Mouse (Mus musculus) MEL (cell line): Measurements from ENCODE around the gene Diras2. TPM values are rescaled to one million over a fixed set of nuclear protein-coding genes. Genes with fewer than 3 reads are reported as not detected.

Experiments used
- DNase-seq: peaks from one replicate; pipeline ENCODE4 v3.0.0; 2011; ENCODE audit warnings: low read depth, low spot score
- H3K27ac ChIP-seq: 2 replicates; pipeline ENCODE4 v1.5.1; 2012; ENCODE audit warnings: low read depth, mild to moderate bottlenecking, control low read depth, low read length, moderate library complexity; ENCODE audit not compliant: control insufficient read depth
- H3K27me3 ChIP-seq, 2 experiments: fragments of 150-350 bp in 1 of 2; sonication (generic) in 1 of 2; 2 replicates each; pipeline ENCODE4 v1.6.1; 2012; ENCODE audit warnings: low read length in 2 of 2, mild to moderate bottlenecking in 2 of 2, improper control_type of control experiment in 1 of 2, moderate library complexity in 1 of 2; ENCODE audit not compliant: insufficient read depth in 2 of 2, control insufficient read depth in 1 of 2
- H3K36me3 ChIP-seq, 2 experiments: 2 replicates each; pipeline ENCODE4 v1.6.1; 2012 to 2014; ENCODE audit warnings: low read length in 2 of 2, improper control_type of control experiment in 1 of 2, inconsistent platforms in 1 of 2, mild to moderate bottlenecking in 1 of 2; ENCODE audit not compliant: insufficient read depth in 2 of 2, control insufficient read depth in 1 of 2
- H3K4me1 ChIP-seq, 2 experiments: fragments of 150-350 bp in 1 of 2; sonication (generic) in 1 of 2; 2 replicates each; pipeline ENCODE4 v1.6.1; 2012; ENCODE audit warnings: low read length in 2 of 2, improper control_type of control experiment in 1 of 2, mild to moderate bottlenecking in 1 of 2; ENCODE audit not compliant: insufficient read depth in 2 of 2, control insufficient read depth in 1 of 2
- H3K4me3 ChIP-seq, 2 experiments: fragments of 150-350 bp in 1 of 2; sonication (generic) in 1 of 2; 2 replicates each; pipeline ENCODE4 v1.5.1; 2012; ENCODE audit warnings: low read depth in 2 of 2, low read length in 2 of 2, mild to moderate bottlenecking in 2 of 2, moderate library complexity in 2 of 2, control low read depth in 1 of 2, improper control_type of control experiment in 1 of 2; ENCODE audit not compliant: control insufficient read depth in 1 of 2, insufficient read depth in 1 of 2
- H3K79me2 ChIP-seq: 2 replicates; pipeline ENCODE4 v1.6.1; 2012; ENCODE audit warnings: mild to moderate bottlenecking, low read length, moderate library complexity; ENCODE audit not compliant: control insufficient read depth, poor library complexity, insufficient read depth
- H3K9ac ChIP-seq: 2 replicates; pipeline ENCODE4 v1.6.1; 2012; ENCODE audit warnings: low read depth, mild to moderate bottlenecking, control low read depth, low read length, moderate library complexity; ENCODE audit not compliant: control insufficient read depth, poor library complexity, severe bottlenecking
- H3K9me3 ChIP-seq: fragments of 150-350 bp; sonication (generic); replicated peaks from 2 replicates; pipeline ENCODE4 v1.6.1; 2012; ENCODE audit warnings: mild to moderate bottlenecking, low read length, improper control_type of control experiment, moderate library complexity; ENCODE audit not compliant: insufficient read depth
- BHLHE40 ChIP-seq: IDR thresholded peaks from 2 replicates; pipeline ENCODE4 v1.6.1; 2012; ENCODE audit warnings: low read depth, mild to moderate bottlenecking, inconsistent platforms, low read length, improper control_type of control experiment, borderline replicate concordance
- CHD1 ChIP-seq: IDR thresholded peaks from 2 replicates; pipeline ENCODE4 v1.6.1; 2012; ENCODE audit warnings: low read depth, mild to moderate bottlenecking, inconsistent platforms, low read length, improper control_type of control experiment
- CTCF ChIP-seq, 3 experiments: IDR thresholded peaks in 2 of 3; conservative IDR thresholded peaks in 1 of 3; 2 replicates each; pipeline ENCODE4 v1.5.1; 2011 to 2012; ENCODE audit warnings: low read length in 3 of 3, low read depth in 2 of 3, mild to moderate bottlenecking in 2 of 3, improper control_type of control experiment in 1 of 3, inconsistent platforms in 1 of 3, mixed read lengths in 1 of 3, moderate library complexity in 1 of 3; ENCODE audit not compliant: control insufficient read depth in 1 of 3, insufficient read depth in 1 of 3, poor library complexity in 1 of 3, severe bottlenecking in 1 of 3
- E2F4 ChIP-seq: IDR thresholded peaks from 2 replicates; pipeline ENCODE4 v1.6.1; 2011; ENCODE audit warnings: low read depth, low read length, improper control_type of control experiment, borderline replicate concordance
- EP300 ChIP-seq, 2 experiments: IDR thresholded peaks; 2 replicates each; pipeline ENCODE4 v1.6.1; 2011; ENCODE audit warnings: improper control_type of control experiment in 2 of 2, low read length in 2 of 2, low read depth in 1 of 2, mild to moderate bottlenecking in 1 of 2
- GABPA ChIP-seq: IDR thresholded peaks from 2 replicates; pipeline ENCODE4 v1.6.1; 2012; ENCODE audit warnings: low read depth, mild to moderate bottlenecking, inconsistent platforms, low read length, improper control_type of control experiment, moderate library complexity
- GATA1 ChIP-seq: IDR thresholded peaks from 2 replicates; pipeline ENCODE4 v1.6.1; 2011; ENCODE audit warnings: low read depth, low read length, improper control_type of control experiment
- MAX ChIP-seq: IDR thresholded peaks from 2 replicates; pipeline ENCODE4 v1.6.1; 2011; ENCODE audit warnings: low read length, improper control_type of control experiment
- MAZ ChIP-seq: IDR thresholded peaks from 2 replicates; pipeline ENCODE4 v1.6.1; 2012; ENCODE audit warnings: low read depth, mild to moderate bottlenecking, inconsistent platforms, low read length, improper control_type of control experiment
- MEF2A ChIP-seq: IDR thresholded peaks from 2 replicates; pipeline ENCODE4 v1.6.1; 2014; ENCODE audit warnings: low read depth, mild to moderate bottlenecking, inconsistent platforms, low read length, improper control_type of control experiment; ENCODE audit not compliant: poor library complexity, insufficient replicate concordance, severe bottlenecking; ENCODE audit errors: extremely low read depth
- MXI1 ChIP-seq: IDR thresholded peaks from 2 replicates; pipeline ENCODE4 v1.6.1; 2011; ENCODE audit warnings: mild to moderate bottlenecking, low read depth, low read length, improper control_type of control experiment
- MYB ChIP-seq: IDR thresholded peaks from 2 replicates; pipeline ENCODE4 v1.6.1; 2011; ENCODE audit warnings: mild to moderate bottlenecking, low read depth, low read length, improper control_type of control experiment
- MYC ChIP-seq: IDR thresholded peaks from 2 replicates; pipeline ENCODE4 v1.6.1; 2011; ENCODE audit warnings: low read depth, mild to moderate bottlenecking, low read length, improper control_type of control experiment, moderate library complexity
- NELFE ChIP-seq: IDR thresholded peaks from 2 replicates; pipeline ENCODE4 v1.6.1; 2011; ENCODE audit warnings: low read depth, low read length, improper control_type of control experiment
- NRF1 ChIP-seq: IDR thresholded peaks from 2 replicates; pipeline ENCODE4 v1.6.1; 2014; ENCODE audit warnings: low read depth, mild to moderate bottlenecking, inconsistent platforms, low read length, improper control_type of control experiment, moderate library complexity; ENCODE audit not compliant: poor library complexity, insufficient read depth, severe bottlenecking
- POLR2A ChIP-seq, 2 experiments: IDR thresholded peaks; 2 replicates each; pipeline ENCODE4 v1.6.1; 2011 to 2012; ENCODE audit warnings: low read length in 2 of 2, mild to moderate bottlenecking in 2 of 2, control low read depth in 1 of 2, improper control_type of control experiment in 1 of 2, low read depth in 1 of 2, moderate library complexity in 1 of 2; ENCODE audit not compliant: control insufficient read depth in 1 of 2, insufficient read depth in 1 of 2, poor library complexity in 1 of 2
- POLR2AphosphoS2 ChIP-seq: IDR thresholded peaks from 2 replicates; pipeline ENCODE4 v1.6.1; 2011; ENCODE audit warnings: low read length, improper control_type of control experiment
- RAD21 ChIP-seq: IDR thresholded peaks from 2 replicates; pipeline ENCODE4 v1.6.1; 2011; ENCODE audit warnings: mild to moderate bottlenecking, low read depth, low read length, improper control_type of control experiment
- RCOR1 ChIP-seq: IDR thresholded peaks from 2 replicates; pipeline ENCODE4 v1.6.1; 2012; ENCODE audit warnings: low read depth, mild to moderate bottlenecking, inconsistent platforms, low read length, improper control_type of control experiment
- SMC3 ChIP-seq: IDR thresholded peaks from 2 replicates; pipeline ENCODE4 v1.6.1; 2011; ENCODE audit warnings: low read depth, low read length, improper control_type of control experiment
- TBP ChIP-seq: IDR thresholded peaks from 2 replicates; pipeline ENCODE4 v1.8.0; 2011; ENCODE audit warnings: low read depth, low read length, improper control_type of control experiment
- UBTF ChIP-seq: IDR thresholded peaks from 2 replicates; pipeline ENCODE4 v1.6.1; 2012; ENCODE audit warnings: low read depth, mild to moderate bottlenecking, inconsistent platforms, low read length, improper control_type of control experiment, moderate library complexity, borderline replicate concordance; ENCODE audit not compliant: insufficient read depth
- ZC3H11A ChIP-seq: IDR thresholded peaks from 2 replicates; pipeline ENCODE4 v1.6.1; 2012; ENCODE audit warnings: low read depth, mild to moderate bottlenecking, inconsistent platforms, low read length, improper control_type of control experiment
- ZMIZ1 ChIP-seq: IDR thresholded peaks from 2 replicates; pipeline ENCODE4 v1.6.1; 2012; ENCODE audit warnings: low read depth, mild to moderate bottlenecking, inconsistent platforms, low read length, improper control_type of control experiment, moderate library complexity
- ZNF384 ChIP-seq: IDR thresholded peaks from 2 replicates; pipeline ENCODE4 v1.6.1; 2012; ENCODE audit warnings: low read depth, mild to moderate bottlenecking, inconsistent platforms, low read length, improper control_type of control experiment
- polyA plus RNA-seq, 2 experiments: library from polyadenylated mRNA; stranded (reverse) in 1 of 2; unstranded in 1 of 2; fragments of >175 nt in 1 of 2; fragments of >200 nt in 1 of 2; gene quantifications; 2 replicates each; pipeline versions ENCODE4 v1.2.1 to v1.2.4; 2012; ENCODE audit warnings: low replicate concordance in 2 of 2, low read depth in 1 of 2; ENCODE audit not compliant: insufficient read length in 2 of 2, insufficient read depth in 1 of 2, missing spikeins in 1 of 2
- total RNA-seq: library from RNA; depleted of rRNA; stranded (reverse); fragments of 300-350 nt; gene quantifications from 2 replicates; pipeline ENCODE4 v1.2.3, GENCODE M21; 2012

Diras2 gene
- total and polyA plus RNA-seq, 3 experiments: not detected

DNA sequence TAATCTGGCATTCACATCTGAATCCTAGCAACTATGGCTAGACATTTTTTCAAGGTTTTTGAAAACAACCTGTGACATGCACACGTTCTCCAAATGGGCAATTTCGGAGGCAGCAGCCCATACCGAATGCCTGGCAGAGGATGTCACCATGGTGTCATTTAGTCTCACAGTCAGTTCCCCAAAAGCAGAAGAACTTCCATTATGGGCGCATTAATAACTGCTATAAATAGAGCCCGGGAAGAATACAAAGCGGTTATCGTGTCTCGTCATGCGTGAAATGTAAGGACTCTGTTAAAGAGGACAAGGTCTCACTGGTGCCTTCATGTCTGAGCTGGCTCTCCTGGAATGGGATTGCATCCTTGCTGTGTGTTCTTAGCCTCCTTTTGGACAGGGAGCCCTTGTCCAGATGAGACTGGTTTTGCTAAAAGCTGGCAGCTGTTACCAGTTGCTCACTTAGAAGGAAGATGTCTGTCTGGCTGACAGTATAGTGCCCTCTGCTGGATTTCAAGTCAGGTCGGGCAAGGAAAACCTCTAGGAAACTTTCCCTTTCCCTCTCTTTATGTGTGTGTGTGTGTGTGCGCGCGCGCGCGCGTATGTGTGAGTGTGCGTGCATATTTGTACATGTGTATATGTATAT, 34.1 kb upstream of the Diras2 start (continued):
- TF ChIP-seq MXI1 (0 out of 2 replicates have a peak, but pooled peaks have one; percentile 19), EP300 (IDR thresholded peaks at IDR 0.05; ENCODE audit: low read depth in 1 of 2, low read length in 2 of 2) (no peak), E2F4 (no peak), MYC (no peak), BHLHE40 (no peak), ZMIZ1 (no peak), NELFE (no peak), MAZ (no peak), MYB (no peak), RAD21 (peak; percentile 45), NRF1 (no peak), POLR2AphosphoS2 (no peak), RCOR1 (0 out of 2 replicates have a peak, but pooled peaks have one; percentile 25), SMC3 (peak; percentile 71), CHD1 (no peak), MEF2A (peak; percentile 60; the same call in 1 of the 2 replicates), TBP (no peak), ZNF384 (no peak)
- TF ChIP-seq, all 39 proteins: peak for 6

DNA sequence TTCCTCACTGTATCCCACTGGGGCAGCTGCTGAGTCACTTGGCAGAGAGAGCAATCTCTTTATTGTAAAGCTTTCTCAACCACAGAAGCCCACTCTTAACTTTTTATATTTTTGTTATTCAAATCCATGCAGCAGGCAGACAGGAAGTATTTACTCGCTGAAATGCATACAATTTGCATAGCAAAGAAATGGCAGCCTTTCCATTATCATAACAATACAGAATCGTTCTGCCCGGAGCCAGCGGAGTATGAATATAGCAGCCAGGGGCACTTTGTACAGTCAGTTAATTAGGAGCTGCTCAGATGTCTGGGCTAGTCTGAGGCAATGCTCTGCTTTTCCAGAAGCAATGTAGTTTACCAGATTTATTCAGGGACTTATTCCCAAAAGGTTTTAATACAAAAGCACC, 31.1 kb upstream of the Diras2 start:
- DNase-seq: no peak
- Histone ChIP-seq H3K4me1 (peaks cover 0 to 24% of the 10 kb centered on the region in 2 experiments; a peak in 2 of 4 replicates), H3K79me2 (no peaks in the 10 kb centered on the region), H3K4me3 (no peak overlapping the region), H3K27me3 (no peaks in the 10 kb centered on the region), H3K9me3 (no peaks in the 10 kb centered on the region), H3K9ac (no peak overlapping the region), H3K36me3 (peaks cover 0 to 9% of the 10 kb centered on the region in 2 experiments; a peak in 2 of 4 replicates), H3K27ac (no peak overlapping the region)
- TF ChIP-seq E2F4 (no peak), MAX (no peak), POLR2A (IDR thresholded peaks at IDR 0.05; ENCODE audit: control insufficient read depth in 1 of 2, insufficient read depth in 1 of 2, low read depth in 1 of 2, low read length in 2 of 2, poor library complexity in 1 of 2) (no peak), ZC3H11A (no peak), GATA1 (no peak), BHLHE40 (no peak), UBTF (no peak), ZNF384 (no peak), MYB (no peak), CTCF (IDR thresholded peaks at IDR 0.05 in 2 of 3, conservative IDR thresholded peaks at IDR 0.05 in 1 of 3; ENCODE audit: control insufficient read depth in 1 of 3, insufficient read depth in 1 of 3, low read depth in 2 of 3, low read length in 3 of 3, poor library complexity in 1 of 3, severe bottlenecking in 1 of 3) (no peak), RAD21 (no peak), GABPA (no peak)
